Mouse (Mus musculus): ENCODE measurements around the gene Mcrip2. TPM values are rescaled to one million over a fixed set of nuclear protein-coding genes. Genes with fewer than 3 reads are reported as not detected.
"Not testable (repeated sequence)": the region's sequence is repeated elsewhere in the genome, so short reads cannot be mapped to it uniquely, and the experiment has no call there.

Gene Mcrip2
- total RNA-seq, 2 experiments from 2014 or later, result 85.3 to 117 TPM

DNA sequence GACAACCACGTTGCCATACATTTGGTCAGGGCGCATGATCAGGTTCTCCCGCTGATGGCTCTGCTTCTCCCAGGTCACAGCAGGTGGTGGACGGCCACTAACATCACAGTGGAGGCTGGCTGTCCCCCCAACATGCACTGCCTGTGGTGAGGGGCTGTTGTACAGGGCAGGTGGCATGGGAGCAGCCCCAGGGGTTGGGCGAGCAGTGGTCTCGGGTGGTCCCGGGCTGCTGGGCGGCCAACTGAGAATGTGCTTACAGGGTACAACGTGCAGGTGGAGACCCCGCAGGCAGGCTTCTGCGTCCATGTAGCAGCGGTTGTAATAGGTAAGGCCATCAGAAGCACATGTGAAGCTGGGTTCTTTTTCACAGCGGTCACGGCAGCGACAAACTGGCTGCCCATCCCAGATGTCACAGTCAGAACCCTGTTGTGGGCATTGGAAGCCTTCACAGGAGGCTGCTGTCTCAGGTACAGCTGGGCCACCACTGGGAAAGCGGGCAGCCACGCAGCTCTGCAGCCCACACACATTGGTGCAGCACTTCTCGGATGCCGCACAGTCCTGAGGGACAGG lies 10.1 kb upstream of the Mcrip2 start:
- no peak for DNase-seq
- Histone ChIP-seq H3K27ac (no peak overlapping the region), H3K4me3 (no peak overlapping the region)
- TF ChIP-seq CTCF (IDR thresholded peaks at IDR 0.05), result no peak
- intact Hi-C loops (cut with DNase I), result loop anchor here (5.0 kb wide), 1 partner anchor 39 kb away; the partner anchor contains the start of gene Rab40c

DNA sequence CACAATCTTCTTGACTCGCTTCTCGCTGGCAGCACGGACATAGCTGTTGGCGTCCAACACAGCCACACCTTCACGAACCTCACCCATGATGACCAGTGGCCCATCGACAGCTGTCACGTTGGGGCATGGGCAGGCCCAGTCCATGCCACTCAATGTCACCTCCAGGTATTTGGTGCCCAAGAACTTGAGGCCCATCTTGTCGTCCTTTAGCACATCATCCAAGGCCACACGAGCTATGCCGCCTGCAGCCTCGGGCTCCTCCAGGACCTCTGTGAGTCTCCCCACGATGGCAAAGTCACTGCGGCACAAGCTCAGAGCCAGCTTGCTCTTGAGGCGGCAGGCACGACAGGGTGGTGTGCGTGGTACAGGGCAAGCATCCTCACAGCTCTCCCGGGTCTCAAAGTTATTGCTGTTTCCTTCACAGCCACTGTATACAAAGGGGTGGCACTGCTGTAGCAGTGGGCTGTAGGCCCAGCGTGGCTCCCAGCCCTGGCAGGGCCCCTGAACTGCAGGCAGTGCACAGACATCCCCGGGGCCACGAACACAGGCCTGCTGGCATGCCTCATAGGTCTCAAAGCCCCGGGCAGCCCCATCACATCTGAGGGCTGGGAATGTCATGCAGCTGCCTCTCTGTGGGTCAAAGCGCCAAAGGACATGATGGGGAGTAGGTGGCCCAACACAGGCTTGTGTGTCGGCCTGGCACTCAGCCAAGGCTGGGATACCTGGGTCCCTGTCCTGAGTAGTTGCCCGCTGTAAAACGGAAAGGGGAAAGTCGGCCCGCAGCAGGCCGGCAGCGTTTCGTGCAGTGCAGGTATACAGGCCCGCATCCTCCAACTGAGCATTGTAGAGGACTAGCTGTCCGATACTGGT lies 9.4 kb upstream of the Mcrip2 start:
- no peak for DNase-seq
- TF ChIP-seq CTCF (IDR thresholded peaks at IDR 0.05), result no peak
- no peak overlapping the region for H3K4me3 ChIP-seq
- no peak overlapping the region for H3K27ac ChIP-seq
- intact Hi-C loops (cut with DNase I), result loop anchor here (5.0 kb wide), 1 partner anchor 39 kb away; the partner anchor contains the start of gene Rab40c

DNA sequence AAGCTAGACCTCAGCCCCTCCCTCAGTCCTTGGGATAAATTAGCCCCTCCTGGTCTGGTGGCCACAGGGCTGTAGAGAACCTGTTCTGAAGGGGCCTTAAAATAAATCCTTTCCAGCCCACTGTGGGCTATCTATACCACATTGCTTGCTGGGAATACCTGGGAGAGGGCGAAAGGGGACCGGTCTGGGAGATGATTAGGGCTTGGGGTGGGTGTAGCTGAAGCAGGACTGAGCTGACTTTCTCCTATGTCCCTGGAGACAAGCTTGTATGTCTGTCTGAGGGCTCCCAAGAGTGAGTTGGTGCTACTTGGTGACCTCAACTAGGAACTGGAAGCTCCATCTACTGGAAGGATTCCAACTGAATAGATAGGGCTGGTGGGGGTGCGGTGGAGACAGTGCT lies 8.5 kb upstream of the Mcrip2 start:
- Histone ChIP-seq H3K27ac (no peak overlapping the region), H3K4me3 (no peak overlapping the region)
- intact Hi-C loops (cut with DNase I), result loop anchor here (5.0 kb wide), 1 partner anchor 40 kb away; the partner anchor contains the start of gene Rab40c
- no peak for TF ChIP-seq CTCF (IDR thresholded peaks at IDR 0.05)
- no peak for DNase-seq

DNA sequence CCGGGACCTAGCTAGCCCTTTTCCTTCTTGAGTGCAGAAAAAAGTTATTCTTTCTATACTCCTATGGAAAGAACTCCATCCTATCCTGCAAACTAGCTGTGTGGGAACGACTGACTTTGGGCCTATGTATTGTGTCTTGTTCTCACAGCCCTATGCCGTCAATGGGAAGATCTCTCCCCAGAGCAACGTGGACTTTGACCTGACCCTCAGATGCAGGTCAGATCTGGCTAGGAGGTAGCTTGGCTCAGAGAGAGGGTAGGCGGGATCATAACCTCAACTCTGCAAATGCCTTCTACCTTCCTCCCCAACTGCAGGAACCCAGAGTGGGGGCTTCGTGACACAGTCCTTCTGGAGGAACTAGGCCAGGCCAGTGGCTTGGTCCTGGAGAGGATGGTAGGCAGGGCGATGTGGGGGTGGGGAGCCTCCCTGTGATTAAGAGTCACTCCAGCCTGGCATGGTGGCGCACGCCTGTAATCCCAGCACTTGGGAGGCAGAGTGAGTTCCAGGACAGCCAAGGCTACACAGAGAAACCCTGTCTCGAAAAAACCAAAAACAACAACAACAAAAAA lies 7.9 kb upstream of the Mcrip2 start:
- no peak for TF ChIP-seq CTCF (IDR thresholded peaks at IDR 0.05)
- H3K4me3 ChIP-seq, result peak overlapping the region; percentile 79
- H3K27ac ChIP-seq, result no peak overlapping the region
- DNase-seq, result no peak
- intact Hi-C loops (cut with DNase I), result loop anchor here (5.0 kb wide), 1 partner anchor 41 kb away; the partner anchor contains the start of gene Rab40c

DNA sequence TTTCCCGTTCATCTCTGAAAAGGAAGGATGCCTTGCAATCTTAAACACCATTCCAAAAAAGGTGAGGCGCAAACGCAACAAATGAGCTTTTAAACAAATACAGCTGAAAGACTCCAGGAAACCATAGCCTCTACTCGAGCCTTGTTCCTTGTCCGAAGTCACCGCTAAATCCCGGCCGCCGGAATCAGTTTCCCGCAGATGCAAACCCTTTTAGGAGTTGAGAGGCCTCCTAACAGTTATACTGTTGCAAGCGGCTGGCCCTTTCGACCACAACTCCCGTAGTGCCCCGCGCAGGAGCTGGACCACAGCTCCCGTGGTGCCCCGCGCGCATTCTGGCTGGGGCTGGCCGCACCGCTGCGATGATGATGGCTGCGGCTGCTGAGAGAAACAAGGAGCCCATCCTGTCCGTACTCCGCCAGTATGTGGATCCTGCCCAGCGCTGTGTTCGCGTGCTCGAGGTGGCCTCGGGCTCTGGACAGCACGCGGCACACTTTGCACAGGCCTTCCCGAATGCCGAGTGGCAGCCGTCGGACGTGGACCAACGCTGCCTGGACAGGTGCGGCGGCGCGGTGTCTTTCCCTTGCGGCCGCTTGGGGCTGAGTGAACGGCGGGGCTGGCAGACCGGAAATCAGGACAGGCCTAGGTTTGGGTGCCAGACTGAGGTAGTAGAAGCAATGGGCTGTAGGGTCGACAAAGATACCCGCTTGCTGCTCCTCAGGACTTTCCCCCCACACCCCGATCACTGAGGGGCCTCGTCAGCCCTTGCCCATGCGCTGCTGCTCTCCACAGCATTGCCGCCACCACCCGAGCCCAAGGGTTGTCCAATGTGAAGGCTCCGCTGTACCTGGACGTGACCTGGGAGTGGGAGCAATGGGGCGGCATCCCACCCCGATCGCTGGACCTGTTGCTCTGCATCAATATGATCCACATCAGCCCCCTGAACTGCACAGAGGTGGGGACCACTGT lies 6.9 kb upstream of the Mcrip2 start:
- peak; percentile 94 for DNase-seq
- Histone ChIP-seq H3K27ac (peak overlapping the region; percentile 97), H3K4me3 (peak overlapping the region; percentile 79)
- peak; percentile 30; the same call in 1 of the 2 replicates for TF ChIP-seq CTCF (IDR thresholded peaks at IDR 0.05)
- intact Hi-C loops (cut with DNase I), result loop anchor here (5.0 kb wide), 1 partner anchor 42 kb away; the partner anchor contains the start of gene Rab40c

DNA sequence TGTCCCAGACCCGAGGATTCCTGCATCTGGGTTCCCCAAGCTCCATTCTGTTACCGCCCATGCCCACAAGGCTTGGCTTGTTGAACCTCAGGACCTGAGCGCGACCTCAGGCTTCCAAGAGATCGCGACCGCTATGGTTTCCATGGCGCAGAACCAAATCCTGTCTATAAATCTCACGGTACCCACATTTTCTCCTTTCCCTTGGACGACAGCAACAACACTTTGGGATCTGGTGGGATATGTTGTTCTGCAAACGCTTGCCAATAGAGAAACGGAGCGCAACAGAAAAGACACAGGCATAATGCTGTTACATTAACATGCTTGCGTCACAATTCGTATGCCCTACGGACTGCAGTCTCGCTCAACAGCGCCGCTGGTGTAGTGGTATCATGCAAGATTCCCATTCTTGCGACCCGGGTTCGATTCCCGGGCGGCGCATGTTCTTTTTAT lies 6.2 kb upstream of the Mcrip2 start, which contains the start of gene Mettl26:
TSS of gene Mettl26 (plus strand) at position 354 of the 450 bp plus-strand sequence.
- peak; percentile 90 for DNase-seq
- H3K4me3 ChIP-seq, result peak within 1 kb of the TSS; percentile 79
- peak within 1 kb of the TSS; percentile 97 for H3K27ac ChIP-seq
- peak; percentile 16; the same call in 1 of the 2 replicates for TF ChIP-seq CTCF (IDR thresholded peaks at IDR 0.05)
- intact Hi-C loops (cut with DNase I), result loop anchor here (5.0 kb wide), 1 partner anchor 43 kb away; the partner anchor contains the start of gene Rab40c

DNA sequence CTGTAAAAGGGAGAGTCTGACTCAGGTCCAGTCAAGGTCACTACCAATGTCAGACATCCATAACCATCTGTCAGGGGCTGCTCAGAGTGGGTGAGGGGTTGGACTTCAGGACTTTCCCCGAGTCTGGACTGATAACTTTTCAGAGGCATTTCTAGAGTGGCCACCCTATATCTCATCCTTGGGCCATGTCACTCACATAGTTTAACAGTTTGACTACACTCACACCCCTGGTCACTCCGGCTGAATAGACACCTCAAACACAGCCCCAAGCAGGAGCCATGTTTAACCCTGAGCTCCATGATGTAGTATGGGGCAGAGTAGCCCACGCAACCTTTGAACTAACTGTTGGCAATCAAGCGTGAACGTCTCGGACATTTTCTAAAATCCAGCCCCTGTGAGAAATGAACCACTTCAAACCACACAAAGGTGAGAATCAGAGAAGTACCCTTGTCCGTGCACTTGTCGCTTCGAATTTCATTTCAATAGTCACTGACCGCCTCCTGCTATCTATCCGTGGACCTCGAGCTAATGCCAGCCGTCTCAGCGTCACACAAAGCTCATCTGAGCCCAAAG lies 5.7 kb upstream of the Mcrip2 start:
- H3K27ac ChIP-seq, result peak overlapping the region; percentile 97
- no peak for TF ChIP-seq CTCF (IDR thresholded peaks at IDR 0.05)
- no peak for DNase-seq
- peak overlapping the region; percentile 79 for H3K4me3 ChIP-seq
- intact Hi-C loops (cut with DNase I), result no loop called here

DNA sequence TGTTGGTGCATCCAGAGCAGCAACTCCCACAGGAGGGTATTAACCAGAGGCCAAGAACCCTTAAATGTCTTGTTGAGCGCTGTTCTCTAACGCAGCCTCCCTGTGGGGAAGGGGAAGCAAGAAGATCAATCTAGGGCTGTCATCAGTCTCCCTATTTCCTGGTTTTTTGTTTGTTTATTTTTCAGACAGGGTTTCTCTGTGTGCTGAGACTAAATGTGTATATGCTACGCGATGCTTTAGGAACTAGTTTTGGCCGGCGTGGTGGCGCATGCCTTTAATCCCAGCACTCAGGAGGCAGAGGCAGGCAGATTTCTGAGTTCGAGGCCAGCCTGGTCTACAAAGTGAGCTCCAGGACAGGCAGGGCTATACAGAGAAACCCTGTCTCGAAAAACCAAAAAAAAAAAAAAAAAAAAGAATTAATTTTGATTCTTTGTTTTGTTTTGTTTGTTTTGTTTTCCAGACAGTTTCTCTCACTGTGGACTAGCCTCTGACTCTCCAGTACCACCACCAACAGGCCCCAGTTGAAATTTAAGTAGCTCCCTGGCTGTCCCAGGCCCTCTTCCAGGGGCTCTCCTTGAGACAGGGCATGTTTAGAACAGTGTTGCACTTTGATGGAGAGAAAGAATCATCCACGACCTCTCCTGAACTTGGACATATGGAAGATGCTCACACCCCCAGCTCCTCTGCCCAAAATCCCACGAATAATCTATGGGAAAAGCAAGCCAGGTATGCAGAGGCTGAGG lies 5.0 kb upstream of the Mcrip2 start:
- intact Hi-C loops (cut with DNase I), result no loop called here
- DNase-seq, result no peak
- no peak for TF ChIP-seq CTCF (IDR thresholded peaks at IDR 0.05)
- Histone ChIP-seq H3K4me3 (no peak overlapping the region), H3K27ac (peak overlapping the region; percentile 97)

DNA sequence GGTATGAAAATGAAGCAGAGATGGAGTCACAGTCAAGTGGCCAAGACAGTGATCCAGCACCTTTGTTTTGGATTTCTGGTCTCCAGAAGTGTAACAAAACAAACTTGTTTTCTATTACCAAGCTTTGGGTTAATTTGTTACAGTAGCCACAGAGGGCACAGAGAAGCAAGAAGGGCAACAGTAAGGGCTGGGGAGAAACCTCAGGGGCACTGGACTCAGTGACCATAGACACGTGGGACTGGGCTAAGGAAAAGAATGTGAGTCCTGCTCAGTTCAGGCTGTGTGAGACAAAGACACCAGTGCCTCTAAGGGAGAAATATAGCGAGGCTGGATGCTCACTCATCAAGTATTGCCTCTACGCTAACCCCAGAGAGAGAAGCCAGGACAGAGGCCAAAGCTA lies 4.1 kb upstream of the Mcrip2 start:
- DNase-seq, result no peak
- Histone ChIP-seq H3K4me3 (no peak overlapping the region), H3K27ac (no peak overlapping the region)
- TF ChIP-seq CTCF (IDR thresholded peaks at IDR 0.05), result no peak
- intact Hi-C loops (cut with DNase I), result no loop called here

DNA sequence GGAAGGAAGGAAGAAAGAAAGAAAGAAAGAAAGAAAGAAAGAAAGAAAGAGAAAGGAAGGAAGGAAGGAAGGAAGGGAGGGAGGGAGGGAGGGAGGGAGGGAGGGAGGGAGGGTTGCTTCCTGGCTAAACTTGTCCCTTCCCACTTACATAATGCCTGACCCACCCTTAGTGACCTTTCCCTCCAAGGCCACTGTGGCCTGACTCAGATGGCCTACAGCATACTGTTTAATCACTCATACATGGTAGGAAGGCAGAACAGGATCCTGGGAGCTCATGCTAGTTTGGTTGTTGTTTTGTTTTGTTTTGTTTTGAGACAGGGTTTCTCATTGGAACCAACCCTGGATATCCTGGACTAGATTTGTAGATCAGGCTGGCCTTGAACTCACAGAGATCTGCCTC lies 3.0 kb upstream of the Mcrip2 start:
- H3K27ac ChIP-seq; DNase-seq; H3K4me3 ChIP-seq; intact Hi-C loops (cut with DNase I): not testable (repeated sequence)

DNA sequence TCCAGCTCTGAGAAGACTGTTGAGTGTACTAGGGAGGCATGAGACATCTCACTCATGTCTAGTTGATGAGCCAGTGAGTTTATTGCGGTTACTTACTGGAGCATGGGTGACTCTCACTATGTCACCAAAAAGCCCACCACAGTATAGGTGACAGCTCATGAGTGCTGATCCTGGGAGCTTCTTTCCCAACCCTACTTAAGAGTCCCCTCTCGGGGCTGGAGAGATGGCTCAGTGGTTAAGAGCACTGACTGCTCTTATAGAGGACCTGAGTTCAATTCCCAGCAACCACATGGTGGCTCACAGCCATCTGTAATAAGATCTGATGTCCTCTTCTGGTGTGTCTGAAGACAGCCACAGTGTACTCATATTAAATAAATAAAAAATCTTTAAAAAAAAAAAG lies 1.4 kb upstream of the Mcrip2 start:
- Histone ChIP-seq H3K4me3 (no peak overlapping the region), H3K27ac (peak overlapping the region; percentile 99; the same call in 1 of the 2 replicates)
- no peak for DNase-seq
- no peak for TF ChIP-seq CTCF (IDR thresholded peaks at IDR 0.05)
- intact Hi-C loops (cut with DNase I), result loop anchor here (5.0 kb wide), 1 partner anchor 38 kb away; the partner anchor contains the start of gene Stub1

All from gastrocnemius, adult 2 months (tissue).